Mouse (Mus musculus) heart, postnatal 0 days (tissue): Measurements from ENCODE around the gene Meis1.

Experiments used
- CTCF ChIP-seq: IDR thresholded peaks from 2 replicates; pipeline ENCODE4 v1.5.1; 2016; ENCODE audit warnings: antibody characterized with exemption, control low read depth, low read depth
- EP300 ChIP-seq: IDR thresholded peaks from 2 replicates; pipeline ENCODE4 v1.6.1; 2016; ENCODE audit warnings: antibody characterized with exemption, low read depth

DNA sequence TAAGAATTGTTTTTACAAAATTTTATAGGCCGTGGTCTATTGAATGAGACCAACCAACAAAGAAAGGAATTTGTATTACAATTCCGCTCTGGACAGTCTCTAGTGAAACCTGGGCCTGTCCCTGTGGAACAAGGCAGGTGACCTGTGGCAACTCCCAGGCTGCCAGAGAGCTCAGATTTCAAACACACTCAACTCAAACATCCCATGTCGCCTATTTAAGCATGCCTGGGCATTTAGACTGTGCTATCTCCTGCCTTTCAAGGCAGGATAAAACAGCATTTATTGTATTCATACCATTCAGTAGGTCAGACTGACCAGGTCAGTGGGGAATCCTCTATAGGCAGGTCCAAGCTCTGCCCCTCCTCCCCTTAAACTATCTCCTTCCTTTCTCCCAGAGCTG, 73.0 kb downstream of the Meis1 start:
- TF ChIP-seq CTCF (no peak), EP300 (no peak)
